Mouse (Mus musculus) liver, adult 2 months (tissue): ENCODE data around the gene Cacna1a.

Experiments used
- CTCF ChIP-seq: fragments of 200-500 bp; IDR thresholded peaks from 2 replicates; pipeline ENCODE4 v1.5.1; 2011; ENCODE audit warnings: low read depth, low read length, control low read depth
- POLR2A ChIP-seq: fragments of 200-500 bp; IDR thresholded peaks from 2 replicates; pipeline ENCODE4 v1.6.1; 2011; ENCODE audit warnings: low read length, control low read depth; ENCODE audit not compliant: insufficient read depth; ENCODE audit errors: extremely low read depth

- TF ChIP-seq POLR2A (no peak), CTCF (no peak)
These were observed 119.0 kb downstream of the Cacna1a start for GRCm38 (mm10) chr8:84507220-84507619.
